ENCODE assay signal across 21 mouse cellular contexts in the genomic region with DNA sequence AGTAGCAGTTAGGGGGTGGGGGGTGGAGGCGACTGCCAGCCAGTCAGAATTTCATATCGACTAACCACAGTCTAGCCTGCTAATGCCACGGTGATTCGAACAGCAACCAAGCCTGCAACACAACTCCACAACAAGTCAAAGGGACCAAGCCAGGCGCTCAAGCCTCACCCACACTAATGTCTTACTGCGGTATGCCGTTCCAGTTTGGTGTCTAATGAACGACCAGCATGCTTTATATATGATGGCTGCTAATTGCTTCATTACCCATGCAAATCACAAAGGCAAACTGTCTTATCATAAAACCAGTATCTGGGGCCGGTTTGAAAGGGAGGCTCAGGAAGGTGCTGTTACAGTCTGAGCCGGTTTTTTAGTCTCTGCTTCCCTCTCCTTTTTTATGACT.
DNase-seq lines count a peak whose midpoint lies in the region; ATAC-seq and TF ChIP-seq lines count a peak whose summit lies in the region.
"Had no signal": no experiment of that assay in that cellular context is flagged by ENCODE, and none has a peak within 500 bp of the region (broad histone marks: within the 10 kb centered on the region; RNA-seq: fewer than 3 reads in every experiment).

No protein-coding gene starts in this region.

- no peaks in the 10 kb centered on the region for H3K9me3 ChIP-seq in forebrain, embryonic 15.5 days
- no peaks in the 10 kb centered on the region for H3K9me3 ChIP-seq in forebrain, embryonic 11.5 days (ENCODE audit: control insufficient read depth, low read length)
- H3K9me3 ChIP-seq in kidney, postnatal 0 days (replicated peaks; ENCODE audit: low read length) = no peaks in the 10 kb centered on the region
- peaks cover 37% of the 10 kb centered on the region for H3K9me3 ChIP-seq in G1E (replicated peaks)
- no peaks in the 10 kb centered on the region for H3K9me3 ChIP-seq in intestine, embryonic 15.5 days
- no peaks in the 10 kb centered on the region for H3K9me3 ChIP-seq in liver, embryonic 11.5 days (ENCODE audit: control insufficient read depth, low read length)
- H3K9me3 ChIP-seq: heart, embryonic 15.5 days; limb, embryonic 15.5 days had no signal

- H3K4me2 ChIP-seq in forebrain, embryonic 15.5 days (replicated peaks) = no peak overlapping the region
- H3K4me2 ChIP-seq in forebrain, embryonic 11.5 days (ENCODE audit: low read depth, low read length, severe bottlenecking) = no peak overlapping the region
- peak overlapping the region; percentile 40 for H3K4me2 ChIP-seq in kidney, postnatal 0 days (ENCODE audit: low read length)
- H3K4me2 ChIP-seq in intestine, embryonic 15.5 days (replicated peaks) = peak overlapping the region; percentile 33
- H3K4me2 ChIP-seq in liver, embryonic 11.5 days = no peak overlapping the region
- H3K4me2 ChIP-seq: heart, embryonic 15.5 days; limb, embryonic 15.5 days had no signal

- 39% methylated on average over 10 of the region's 10 CpGs for WGBS in forebrain, embryonic 15.5 days
- 78% methylated on average over 10 of the region's 10 CpGs for WGBS in forebrain, embryonic 11.5 days
- 25% methylated on average over 10 of the region's 10 CpGs for WGBS in kidney, postnatal 0 days
- WGBS in intestine, embryonic 15.5 days = 43% methylated on average over 10 of the region's 10 CpGs
- 63% methylated on average over 10 of the region's 10 CpGs for WGBS in liver, embryonic 11.5 days

- DNase-seq in forebrain, embryonic 11.5 days (ENCODE audit: low spot score) = no peak
- DNase-seq in kidney, postnatal 0 days (ENCODE audit: low spot score) = no peak
- DNase-seq in kidney, adult 11 months = no peak
- DNase-seq in G1E (ENCODE audit: low spot score) = no peak
- no peak for DNase-seq in liver, embryonic 11.5 days (ENCODE audit: low spot score)
- DNase-seq in retina, embryonic 14.5 days (ENCODE audit: low spot score) = no peak
- DNase-seq: adrenal gland, adult 8-10 months; cerebellum, adult 11 months; cerebellum, postnatal 25 days; gastrocnemius, adult 2 months; heart, adult 18-20 months; kidney, postnatal 14 days; layer of hippocampus, adult 9-11 months; liver, postnatal 0 days; right cerebral cortex, postnatal 25 days had no signal

- H3K4me1 ChIP-seq in forebrain, embryonic 15.5 days = peaks cover 9% of the 10 kb centered on the region; the same call in 1 of the 2 replicates
- H3K4me1 ChIP-seq in forebrain, embryonic 11.5 days (replicated peaks; ENCODE audit: control insufficient read depth, insufficient read depth, low read length) = no peaks in the 10 kb centered on the region
- peaks cover 4% of the 10 kb centered on the region; the same call in 1 of the 2 replicates for H3K4me1 ChIP-seq in kidney, postnatal 0 days (replicated peaks; ENCODE audit: insufficient read depth, low read length)
- no peaks in the 10 kb centered on the region for H3K4me1 ChIP-seq in G1E (ENCODE audit: insufficient read depth, low read depth, low read length)
- H3K4me1 ChIP-seq in intestine, embryonic 15.5 days (replicated peaks) = no peaks in the 10 kb centered on the region
- no peaks in the 10 kb centered on the region for H3K4me1 ChIP-seq in liver, embryonic 11.5 days (replicated peaks; ENCODE audit: control insufficient read depth, insufficient read depth, low read length)
- H3K4me1 ChIP-seq: heart, embryonic 15.5 days; limb, embryonic 15.5 days had no signal

- H3K9ac ChIP-seq in forebrain, embryonic 15.5 days (replicated peaks) = no peak overlapping the region
- H3K9ac ChIP-seq in forebrain, embryonic 11.5 days (ENCODE audit: low read length) = no peak overlapping the region
- no peak overlapping the region for H3K9ac ChIP-seq in kidney, postnatal 0 days (ENCODE audit: low read depth, low read length)
- no peak overlapping the region for H3K9ac ChIP-seq in intestine, embryonic 15.5 days
- no peak overlapping the region for H3K9ac ChIP-seq in liver, embryonic 11.5 days (ENCODE audit: low read depth, low read length)
- H3K9ac ChIP-seq: heart, embryonic 15.5 days; limb, embryonic 15.5 days; liver, postnatal 0 days had no signal

- no peak overlapping the region for H3K4me3 ChIP-seq in forebrain, embryonic 15.5 days
- no peak overlapping the region for H3K4me3 ChIP-seq in forebrain, embryonic 11.5 days (ENCODE audit: low read depth, low read length)
- H3K4me3 ChIP-seq in kidney, postnatal 0 days (replicated peaks; ENCODE audit: low read depth, low read length) = no peak overlapping the region
- H3K4me3 ChIP-seq in G1E (ENCODE audit: low read depth, low read length) = no peak overlapping the region
- no peak overlapping the region for H3K4me3 ChIP-seq in intestine, embryonic 15.5 days (replicated peaks)
- H3K4me3 ChIP-seq in liver, embryonic 11.5 days (ENCODE audit: low read depth, low read length) = no peak overlapping the region
- H3K4me3 ChIP-seq: erythroblast, embryonic 14.5 days; gastrocnemius, adult 2 months; heart, embryonic 15.5 days; limb, embryonic 15.5 days had no signal

- H3K27ac ChIP-seq in forebrain, embryonic 15.5 days (replicated peaks) = no peak overlapping the region
- H3K27ac ChIP-seq in forebrain, embryonic 11.5 days (ENCODE audit: low read depth, low read length) = no peak overlapping the region
- no peak overlapping the region for H3K27ac ChIP-seq in kidney, postnatal 0 days
- no peak overlapping the region for H3K27ac ChIP-seq in intestine, embryonic 15.5 days
- no peak overlapping the region for H3K27ac ChIP-seq in liver, embryonic 11.5 days (ENCODE audit: low read depth, low read length)
- H3K27ac ChIP-seq: gastrocnemius, adult 2 months; heart, embryonic 15.5 days; limb, embryonic 15.5 days; stomach, postnatal 0 days had no signal

- 0 out of 2 replicates have a peak, but pooled peaks have one; percentile 19 for ATAC-seq in forebrain, embryonic 15.5 days (replicated peaks)
- no peak for ATAC-seq in forebrain, embryonic 11.5 days (replicated peaks; ENCODE audit: low FRiP score)
- no peak for ATAC-seq in kidney, postnatal 0 days (replicated peaks; ENCODE audit: low FRiP score, low read depth)
- ATAC-seq in G1E (ENCODE audit: extremely low read depth, insufficient number of reproducible peaks, low FRiP score, poor library complexity, severe bottlenecking) = 0 out of 2 replicates have a peak, but pooled peaks have one; percentile 12
- peak; percentile 43 for ATAC-seq in intestine, embryonic 15.5 days
- no peak for ATAC-seq in liver, embryonic 11.5 days (replicated peaks; ENCODE audit: low FRiP score)
- ATAC-seq: liver, postnatal 0 days had no signal

- TF ChIP-seq CTCF in kidney, postnatal 0 days (IDR thresholded peaks at IDR 0.05; ENCODE audit: low read depth) = no peak
- no peak for TF ChIP-seq CTCF in G1E (IDR thresholded peaks at IDR 0.05; ENCODE audit: low read depth, low read length)

- H3K27me3 ChIP-seq in forebrain, embryonic 15.5 days = no peaks in the 10 kb centered on the region
- H3K27me3 ChIP-seq in forebrain, embryonic 11.5 days (ENCODE audit: control insufficient read depth, insufficient read depth, low read length) = no peaks in the 10 kb centered on the region
- H3K27me3 ChIP-seq in kidney, postnatal 0 days (ENCODE audit: insufficient read depth, low read length) = no peaks in the 10 kb centered on the region
- H3K27me3 ChIP-seq in G1E (ENCODE audit: insufficient read depth, low read length) = no peaks in the 10 kb centered on the region
- H3K27me3 ChIP-seq in intestine, embryonic 15.5 days (replicated peaks) = no peaks in the 10 kb centered on the region
- no peaks in the 10 kb centered on the region for H3K27me3 ChIP-seq in liver, embryonic 11.5 days (replicated peaks; ENCODE audit: control insufficient read depth, insufficient read depth, low read length)
- H3K27me3 ChIP-seq: heart, embryonic 15.5 days; limb, embryonic 15.5 days had no signal

- no peaks in the 10 kb centered on the region for H3K36me3 ChIP-seq in forebrain, embryonic 15.5 days
- H3K36me3 ChIP-seq in forebrain, embryonic 11.5 days (ENCODE audit: control insufficient read depth, insufficient read depth, low read length) = no peaks in the 10 kb centered on the region
- no peaks in the 10 kb centered on the region for H3K36me3 ChIP-seq in kidney, postnatal 0 days (ENCODE audit: insufficient read depth, low read length)
- no peaks in the 10 kb centered on the region for H3K36me3 ChIP-seq in G1E (replicated peaks)
- H3K36me3 ChIP-seq in intestine, embryonic 15.5 days = no peaks in the 10 kb centered on the region
- H3K36me3 ChIP-seq in liver, embryonic 11.5 days (ENCODE audit: control insufficient read depth, insufficient read depth, low read length) = no peaks in the 10 kb centered on the region
- H3K36me3 ChIP-seq: heart, embryonic 15.5 days; limb, embryonic 15.5 days had no signal

Comparison
In these comparisons a context has a peak if more than half of its experiments do, and no peak if none do; other contexts are left out.
1. ATAC-seq: peak in forebrain, embryonic 15.5 days (single experiment), G1E (single experiment) and intestine, embryonic 15.5 days (single experiment); none in forebrain, embryonic 11.5 days (single experiment), kidney, postnatal 0 days (single experiment) and liver, embryonic 11.5 days (single experiment).
2. H3K4me2 ChIP-seq: peak in kidney, postnatal 0 days (single experiment) and intestine, embryonic 15.5 days (single experiment); none in forebrain, embryonic 15.5 days (single experiment), forebrain, embryonic 11.5 days (single experiment) and liver, embryonic 11.5 days (single experiment).